Mouse (Mus musculus) kidney, adult 9 months (tissue): ENCODE measurements around the gene Tmem209.

ENCODE experiments used
- DNase-seq: peaks from one replicate; pipeline ENCODE4 v3.0.0; 2022

Tmem209 gene

GRCm38 (mm10) chr6:30535340-30535739, 25.8 kb upstream of the Tmem209 start:
- DNase-seq, result peak; percentile 58

GRCm38 (mm10) chr6:30528800-30529199, 19.2 kb upstream of the Tmem209 start:
- no peak for DNase-seq

- peak; percentile 72 for DNase-seq
Observed at GRCm38 (mm10) chr6:30526586-30527515, 17.3 kb upstream of the Tmem209 start.

GRCm38 (mm10) chr6:30525456-30526332, 16.1 kb upstream of the Tmem209 start:
- DNase-seq, result peak; percentile 78

GRCm38 (mm10) chr6:30520400-30520799, 10.8 kb upstream of the Tmem209 start:
- DNase-seq, result no peak

- no peak for DNase-seq
Observed at GRCm38 (mm10) chr6:30514242-30514641, 4.7 kb upstream of the Tmem209 start.

- DNase-seq, result no peak
Observed at GRCm38 (mm10) chr6:30510291-30510690, 708 bp upstream of the Tmem209 start.

- no peak for DNase-seq
Observed at GRCm38 (mm10) chr6:30508824-30509223, 759 bp downstream of the Tmem209 start.

GRCm38 (mm10) chr6:30499049-30499448, 10.5 kb downstream of the Tmem209 start:
- no peak for DNase-seq

- no peak for DNase-seq
Observed at GRCm38 (mm10) chr6:30486504-30486903, 23.1 kb downstream of the Tmem209 start.

- no peak for DNase-seq
Observed at GRCm38 (mm10) chr6:30482908-30483307, 26.7 kb downstream of the Tmem209 start.

- DNase-seq, result no peak
Observed at GRCm38 (mm10) chr6:30479418-30479817, 30.2 kb downstream of the Tmem209 start.

- no peak for DNase-seq
Observed at GRCm38 (mm10) chr6:30477784-30478183, 31.8 kb downstream of the Tmem209 start.

GRCm38 (mm10) chr6:30477210-30477714, 32.3 kb downstream of the Tmem209 start:
- no peak for DNase-seq

GRCm38 (mm10) chr6:30476025-30476765, 33.4 kb downstream of the Tmem209 start:
- no peak for DNase-seq

- DNase-seq, result no peak
Observed at GRCm38 (mm10) chr6:30471706-30472105, 37.9 kb downstream of the Tmem209 start.

GRCm38 (mm10) chr6:30469370-30469769, 40.2 kb downstream of the Tmem209 start:
- DNase-seq, result no peak

- peak; percentile 59 for DNase-seq
Observed at GRCm38 (mm10) chr6:30468684-30469083, 40.9 kb downstream of the Tmem209 start.

GRCm38 (mm10) chr6:30468058-30468457, 41.5 kb downstream of the Tmem209 start:
- no peak for DNase-seq

GRCm38 (mm10) chr6:30465586-30465985, 44.0 kb downstream of the Tmem209 start:
- no peak for DNase-seq

- DNase-seq, result no peak
Observed at GRCm38 (mm10) chr6:30462822-30463221, 46.8 kb downstream of the Tmem209 start.

GRCm38 (mm10) chr6:30461755-30462344, 47.7 kb downstream of the Tmem209 start:
- no peak for DNase-seq
